Mouse (Mus musculus) CH12.LX (cell line): ENCODE data around the gene Denr. TPM values are rescaled to one million over a fixed set of nuclear protein-coding genes. Genes with fewer than 3 reads are reported as not detected.

Experiments used
- DNase-seq: peaks from one replicate; pipeline ENCODE4 v3.0.0-alpha.2; 2013; ENCODE audit errors: extremely low read depth
- H3K27ac ChIP-seq: 2 replicates; pipeline ENCODE4 v1.5.1; 2012; ENCODE audit warnings: low read depth, mild to moderate bottlenecking, control low read depth, moderate library complexity; ENCODE audit not compliant: insufficient read depth
- H3K27me3 ChIP-seq: replicated peaks from 2 replicates; pipeline ENCODE3; 2012; ENCODE audit warnings: inconsistent platforms
- H3K36me3 ChIP-seq, 2 experiments: replicated peaks in 1 of 2; 2 replicates each; pipeline versions ENCODE3 to v1.6.1; 2012; ENCODE audit warnings: inconsistent platforms in 1 of 2, low read length in 1 of 2, mild to moderate bottlenecking in 1 of 2, mixed read lengths in 1 of 2, moderate library complexity in 1 of 2; ENCODE audit not compliant: control insufficient read depth in 1 of 2, insufficient read depth in 1 of 2
- H3K4me1 ChIP-seq, 2 experiments: 2 replicates each; pipeline ENCODE4 v1.6.1; 2012; ENCODE audit warnings: inconsistent platforms in 1 of 2, moderate library complexity in 1 of 2; ENCODE audit not compliant: insufficient read depth in 2 of 2, control insufficient read depth in 1 of 2
- H3K4me2 ChIP-seq: 2 replicates; pipeline ENCODE4 v1.6.1; 2012; ENCODE audit warnings: low read depth, mild to moderate bottlenecking, control low read depth; ENCODE audit not compliant: poor library complexity, insufficient read depth, severe bottlenecking
- H3K4me3 ChIP-seq, 3 experiments: fragments of 150-350 bp in 1 of 3; sonication (generic) in 1 of 3; replicated peaks in 1 of 3; 2 replicates each; pipeline versions ENCODE3 to v1.5.1; 2011 to 2012; ENCODE audit warnings: low read depth in 2 of 3, low read length in 2 of 3, mild to moderate bottlenecking in 2 of 3, moderate library complexity in 2 of 3, control low read depth in 1 of 3, improper control_type of control experiment in 1 of 3, inconsistent platforms in 1 of 3, mixed read lengths in 1 of 3; ENCODE audit not compliant: poor library complexity in 1 of 3
- H3K79me2 ChIP-seq: replicated peaks from 2 replicates; pipeline ENCODE4 v1.6.1; 2012; ENCODE audit warnings: mild to moderate bottlenecking, moderate library complexity; ENCODE audit not compliant: control insufficient read depth, poor library complexity, insufficient read depth, severe bottlenecking; ENCODE audit errors: extremely low read depth
- H3K9ac ChIP-seq: 2 replicates; pipeline ENCODE4 v1.6.1; 2012; ENCODE audit warnings: low read depth, mild to moderate bottlenecking, control low read depth, moderate library complexity; ENCODE audit not compliant: insufficient read depth
- H3K9me3 ChIP-seq: replicated peaks from 2 replicates; pipeline ENCODE3; 2012; ENCODE audit warnings: low read length, inconsistent platforms, mixed read lengths
- BHLHE40 ChIP-seq: IDR thresholded peaks from 2 replicates; pipeline ENCODE4 v1.6.1; 2011; ENCODE audit warnings: mild to moderate bottlenecking, low read depth, low read length, improper control_type of control experiment
- CHD1 ChIP-seq: IDR thresholded peaks from 2 replicates; pipeline ENCODE4 v1.6.1; 2012; ENCODE audit warnings: low read depth, low read length, improper control_type of control experiment, inconsistent platforms
- CHD2 ChIP-seq: IDR thresholded peaks from 2 replicates; pipeline ENCODE4 v1.6.1; 2011; ENCODE audit warnings: low read length, improper control_type of control experiment
- CTCF ChIP-seq, 2 experiments: IDR thresholded peaks in 1 of 2; conservative IDR thresholded peaks in 1 of 2; 2 replicates each; pipeline ENCODE4 v1.5.1; 2011 to 2012; ENCODE audit warnings: low read depth in 2 of 2, low read length in 2 of 2, improper control_type of control experiment in 1 of 2, inconsistent platforms in 1 of 2, mild to moderate bottlenecking in 1 of 2, moderate library complexity in 1 of 2
- E2F4 ChIP-seq: IDR thresholded peaks from 2 replicates; pipeline ENCODE4 v1.6.1; 2011; ENCODE audit warnings: low read depth, low read length, improper control_type of control experiment; ENCODE audit not compliant: insufficient replicate concordance
- ELF1 ChIP-seq: IDR thresholded peaks from 2 replicates; pipeline ENCODE4 v1.6.1; 2014; ENCODE audit warnings: low read depth, mild to moderate bottlenecking, inconsistent platforms, low read length, improper control_type of control experiment
- EP300 ChIP-seq: IDR thresholded peaks from 2 replicates; pipeline ENCODE4 v1.6.1; 2011; ENCODE audit warnings: low read length, improper control_type of control experiment
- ETS1 ChIP-seq: conservative IDR thresholded peaks from 2 replicates; pipeline ENCODE4 v1.6.1; 2012; ENCODE audit warnings: low read depth, mild to moderate bottlenecking, inconsistent platforms, low read length, improper control_type of control experiment, moderate library complexity
- GABPA ChIP-seq: IDR thresholded peaks from 2 replicates; pipeline ENCODE4 v1.6.1; 2012; ENCODE audit warnings: low read depth, low read length, improper control_type of control experiment, inconsistent platforms; ENCODE audit not compliant: insufficient replicate concordance
- HCFC1 ChIP-seq: IDR thresholded peaks from 2 replicates; pipeline ENCODE4 v1.6.1; 2012; ENCODE audit warnings: low read depth, mild to moderate bottlenecking, inconsistent platforms, low read length, improper control_type of control experiment
- IRF4 ChIP-seq: IDR thresholded peaks from 2 replicates; pipeline ENCODE4 v1.6.1; 2014; ENCODE audit warnings: low read depth, mild to moderate bottlenecking, inconsistent platforms, low read length, improper control_type of control experiment
- JUN ChIP-seq: IDR thresholded peaks from 2 replicates; pipeline ENCODE4 v1.6.1; 2011; ENCODE audit warnings: low read depth, mild to moderate bottlenecking, low read length, improper control_type of control experiment, moderate library complexity; ENCODE audit not compliant: insufficient read depth
- JUND ChIP-seq: conservative IDR thresholded peaks from 2 replicates; pipeline ENCODE4 v1.6.1; 2011; ENCODE audit warnings: low read depth, low read length, improper control_type of control experiment
- KAT2A ChIP-seq: IDR thresholded peaks from 2 replicates; pipeline ENCODE4 v1.6.1; 2012; ENCODE audit warnings: low read length, improper control_type of control experiment, inconsistent platforms; ENCODE audit not compliant: insufficient replicate concordance
- MAFK ChIP-seq: IDR thresholded peaks from 2 replicates; pipeline ENCODE4 v1.6.1; 2011; ENCODE audit warnings: low read length, improper control_type of control experiment; ENCODE audit not compliant: insufficient replicate concordance
- MAX ChIP-seq: IDR thresholded peaks from 2 replicates; pipeline ENCODE4 v1.6.1; 2011; ENCODE audit warnings: low read length, improper control_type of control experiment
- MAZ ChIP-seq: IDR thresholded peaks from 2 replicates; pipeline ENCODE4 v1.6.1; 2012; ENCODE audit warnings: low read depth, mild to moderate bottlenecking, inconsistent platforms, low read length, improper control_type of control experiment, moderate library complexity
- MEF2A ChIP-seq: IDR thresholded peaks from 2 replicates; pipeline ENCODE4 v1.6.1; 2014; ENCODE audit warnings: low read depth, mild to moderate bottlenecking, inconsistent platforms, low read length, improper control_type of control experiment, borderline replicate concordance
- PAX5 ChIP-seq: IDR thresholded peaks from 2 replicates; pipeline ENCODE4 v1.6.1; 2012; ENCODE audit warnings: low read length, inconsistent platforms, mixed read lengths
- POLR2A ChIP-seq: IDR thresholded peaks from 2 replicates; pipeline ENCODE4 v1.6.1; 2011; ENCODE audit warnings: low read depth, mild to moderate bottlenecking, improper control_type of control experiment, low read length
- POLR2AphosphoS2 ChIP-seq: IDR thresholded peaks from 2 replicates; pipeline ENCODE4 v1.6.1; 2011; ENCODE audit warnings: low read depth, low read length, improper control_type of control experiment
- RAD21 ChIP-seq: IDR thresholded peaks from 2 replicates; pipeline ENCODE4 v1.6.1; 2011; ENCODE audit warnings: low read depth, mild to moderate bottlenecking, low read length, improper control_type of control experiment, moderate library complexity
- RCOR1 ChIP-seq: conservative IDR thresholded peaks from 2 replicates; pipeline ENCODE4 v1.6.1; 2012; ENCODE audit warnings: low read depth, mild to moderate bottlenecking, inconsistent platforms, low read length, improper control_type of control experiment
- SIN3A ChIP-seq: IDR thresholded peaks from 2 replicates; pipeline ENCODE4 v1.6.1; 2012; ENCODE audit warnings: low read length, improper control_type of control experiment, inconsistent platforms
- SMC3 ChIP-seq: IDR thresholded peaks from 2 replicates; pipeline ENCODE4 v1.6.1; 2011; ENCODE audit warnings: low read depth, low read length, improper control_type of control experiment
- TCF12 ChIP-seq: IDR thresholded peaks from 2 replicates; pipeline ENCODE4 v1.6.1; 2014; ENCODE audit warnings: low read depth, mild to moderate bottlenecking, inconsistent platforms, low read length, improper control_type of control experiment
- USF1 ChIP-seq: IDR thresholded peaks from 2 replicates; pipeline ENCODE4 v1.6.1; 2014; ENCODE audit warnings: low read depth, mild to moderate bottlenecking, inconsistent platforms, low read length, improper control_type of control experiment
- USF2 ChIP-seq: conservative IDR thresholded peaks from 2 replicates; pipeline ENCODE4 v1.6.1; 2011; ENCODE audit warnings: low read depth, low read length, improper control_type of control experiment
- ZC3H11A ChIP-seq: IDR thresholded peaks from 2 replicates; pipeline ENCODE4 v1.6.1; 2012; ENCODE audit warnings: low read depth, mild to moderate bottlenecking, inconsistent platforms, low read length, improper control_type of control experiment
- ZKSCAN1 ChIP-seq: IDR thresholded peaks from 2 replicates; pipeline ENCODE4 v1.6.1; 2012; ENCODE audit warnings: low read depth, inconsistent platforms, low read length, improper control_type of control experiment, borderline replicate concordance
- ZNF384 ChIP-seq: IDR thresholded peaks from 2 replicates; pipeline ENCODE4 v1.6.1; 2012; ENCODE audit warnings: low read depth, low read length, improper control_type of control experiment, inconsistent platforms
- dilution Hi-C: fragments of 300-500 bp; cut with MboI; formaldehyde crosslinking; loops from 2 replicates; pipeline ENCODE4 v1.14.3; 2020; ENCODE audit warnings: low sequenced_read_pairs; ENCODE audit not compliant: extremely low pct_unique_long_range_greater_than_20kb, extremely low pct_ligation_motif_present
- in situ Hi-C: fragments of 300-500 bp; cut with MboI; formaldehyde crosslinking; loops from 3 replicates; pipeline ENCODE4 v1.14.3; 2019; ENCODE audit warnings: low sequenced_read_pairs, low pct_ligation_motif_present, low pct_unique_long_range_greater_than_20kb, mixed read lengths
- polyA plus RNA-seq: library from polyadenylated mRNA; unstranded; fragments of >175 nt; gene quantifications from 2 replicates; pipeline ENCODE4 v1.2.1, GENCODE M21; 2012; ENCODE audit warnings: low read depth; ENCODE audit not compliant: insufficient read length
- total RNA-seq, 2 experiments: library from RNA; depleted of rRNA; stranded (reverse); fragments of 300-350 nt in 1 of 2; fragments of >200 nt in 1 of 2; gene quantifications; 2 replicates each; pipeline ENCODE4 v1.2.3; 2012 to 2014

Gene Denr
- total and polyA plus RNA-seq, 3 experiments: 80.9 to 423 (median 128) TPM

DNA sequence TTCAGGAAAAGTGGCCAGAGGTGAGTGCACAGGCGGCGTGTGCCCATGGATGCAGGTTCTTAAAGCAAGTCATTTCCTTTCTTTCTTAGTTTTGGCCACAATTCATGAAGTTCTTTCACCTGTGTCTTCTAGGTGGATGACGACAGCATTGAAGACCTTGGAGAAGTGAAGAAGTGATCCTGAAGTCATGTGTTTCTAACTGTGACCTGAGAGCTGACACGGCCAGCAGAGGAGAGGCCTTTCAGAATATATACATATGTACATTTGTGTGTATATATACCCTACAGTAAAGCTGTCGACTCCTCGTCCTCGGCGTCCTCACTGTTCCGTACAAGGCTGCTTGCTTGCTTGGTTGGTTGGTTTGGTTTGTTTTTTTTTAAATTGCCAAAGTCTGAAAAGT, 20.1 kb downstream of the Denr start, which contains the start of gene Gm43518:
Gm43518 (plus strand) TSS at position 301 of the 400 bp plus-strand sequence.
- in situ Hi-C loops (no loop called here), dilution Hi-C loops (no loop called here)
- H3K4me3 ChIP-seq: no peak within 1 kb of the TSS
- no peak within 1 kb of the TSS for H3K4me2 ChIP-seq
- TF ChIP-seq KAT2A (no peak), ELF1 (no peak), IRF4 (no peak), POLR2A (no peak), JUND (no peak), MAZ (no peak), SIN3A (no peak), PAX5 (no peak), CHD2 (no peak), ETS1 (no peak), USF1 (no peak), JUN (no peak)
- peaks cover 29% of the 10 kb centered on the region for H3K79me2 ChIP-seq
- DNase-seq: no peak
- H3K4me1 ChIP-seq: peaks cover 11 to 26% of the 10 kb centered on the region in 2 experiments
- no peaks in the 10 kb centered on the region for H3K9me3 ChIP-seq
- no peak within 1 kb of the TSS for H3K27ac ChIP-seq
- H3K9ac ChIP-seq: no peak within 1 kb of the TSS
- H3K36me3 ChIP-seq: peaks cover 60 to 75% of the 10 kb centered on the region in 2 experiments
- no peaks in the 10 kb centered on the region for H3K27me3 ChIP-seq

DNA sequence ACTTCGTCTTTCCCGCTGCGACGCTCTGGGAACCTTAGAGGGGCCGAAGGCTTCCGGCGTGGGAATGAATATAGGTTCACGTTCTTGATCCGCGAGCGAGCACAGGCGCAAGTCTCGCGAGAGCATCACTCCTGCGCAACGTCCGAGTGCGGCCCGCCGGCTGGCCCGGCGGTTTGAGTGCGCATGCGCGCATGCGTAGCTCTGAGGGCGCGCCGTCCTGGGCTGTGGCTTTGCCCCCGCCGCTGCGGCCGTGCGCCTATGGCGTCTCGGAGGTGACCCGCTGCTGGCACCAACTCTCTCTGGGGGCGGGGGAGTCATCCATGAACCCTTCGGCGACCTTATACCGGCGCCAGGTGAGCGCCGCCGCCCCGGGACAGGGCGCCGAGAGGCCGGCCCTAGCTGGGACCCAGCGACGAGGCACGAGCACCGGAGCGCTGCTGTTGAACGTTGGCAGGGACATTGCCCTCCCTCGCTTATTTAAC, 23.6 kb downstream of the Denr start, which contains the start of gene Ccdc62:
Ccdc62 (plus strand) TSS at position 172 of the 482 bp plus-strand sequence.
- dilution Hi-C loops (no loop called here), in situ Hi-C loops (no loop called here)
- Histone ChIP-seq H3K9me3 (peaks cover 2% of the 10 kb centered on the region), H3K79me2 (peaks cover 2% of the 10 kb centered on the region; the same call in 1 of the 2 replicates), H3K9ac (peak within 1 kb of the TSS; percentile 86), H3K4me2 (peak within 1 kb of the TSS; percentile 64), H3K27me3 (no peaks in the 10 kb centered on the region), H3K4me3 (peak within 1 kb of the TSS; percentile 76 to 85 (median 77)), H3K27ac (peak within 1 kb of the TSS; percentile 23; the same call in 1 of the 2 replicates), H3K36me3 (peaks cover 27 to 41% of the 10 kb centered on the region in 2 experiments), H3K4me1 (peaks cover 2 to 11% of the 10 kb centered on the region in 2 experiments; a peak in 2 of 4 replicates)
- peak; percentile 94 for DNase-seq
- TF ChIP-seq MEF2A (peak; percentile 71), CHD1 (0 out of 2 replicates have a peak, but pooled peaks have one; percentile 49), USF1 (no peak), RAD21 (no peak), IRF4 (peak; percentile 63; the same call in 1 of the 2 replicates), ZNF384 (no peak), CTCF (conservative IDR thresholded peaks at IDR 0.05 in 1 of 2, IDR thresholded peaks at IDR 0.05 in 1 of 2; ENCODE audit: low read depth in 2 of 2, low read length in 2 of 2) (no peak), E2F4 (no peak), HCFC1 (peak; percentile 76), JUND (no peak), POLR2A (peak; percentile 96), GABPA (no peak), ZKSCAN1 (no peak), RCOR1 (no peak), ETS1 (peak; percentile 41; the same call in 1 of the 2 replicates), ZC3H11A (no peak), BHLHE40 (peak; percentile 69; the same call in 1 of the 2 replicates), CHD2 (peak; percentile 99), EP300 (no peak), JUN (no peak), SIN3A (peak; percentile 75), MAX (peak; percentile 89), POLR2AphosphoS2 (peak; percentile 98), TCF12 (peak; percentile 92), MAFK (no peak), USF2 (no peak), KAT2A (0 out of 2 replicates have a peak, but pooled peaks have one; percentile 51), MAZ (peak; percentile 81), SMC3 (no peak)
